Mouse (Mus musculus) left cerebral cortex, postnatal 25 days (tissue): ENCODE results near the gene Gm10600. TPM values are rescaled to one million over a fixed set of nuclear protein-coding genes. Genes with fewer than 3 reads are reported as not detected.
"Not testable (repeated sequence)": the region's sequence is repeated elsewhere in the genome, so short reads cannot be mapped to it uniquely, and the experiment has no call there.

Source experiments
- DNase-seq, 2 experiments: peaks; one replicate each; pipeline ENCODE4 v3.0.0; 2022; ENCODE audit warnings: low spot score in 2 of 2, mixed read lengths in 1 of 2
- intact Hi-C: fragments of 180-260 bp; cut with DNase I; formaldehyde crosslinking; loops from one replicate; pipeline ENCODE4 v1.15.1; 2025
- total RNA-seq, 2 experiments: library from RNA; stranded (reverse); gene quantifications; 2 replicates each; pipeline ENCODE4 v1.2.3; 2021

Gene Gm10600
- 10 to 100 TPM in 1 of 2 experiments, 1 to 10 TPM in 1; 7.7 to 10.5 TPM for total RNA-seq

- DNase-seq, intact Hi-C loops: not testable (repeated sequence)
Measured at GRCm38 (mm10) chr4:42240339-42240738, at the start of gene Gm10600. Gene Gm10600 (plus strand): TSS chr4:42240639.

DNA sequence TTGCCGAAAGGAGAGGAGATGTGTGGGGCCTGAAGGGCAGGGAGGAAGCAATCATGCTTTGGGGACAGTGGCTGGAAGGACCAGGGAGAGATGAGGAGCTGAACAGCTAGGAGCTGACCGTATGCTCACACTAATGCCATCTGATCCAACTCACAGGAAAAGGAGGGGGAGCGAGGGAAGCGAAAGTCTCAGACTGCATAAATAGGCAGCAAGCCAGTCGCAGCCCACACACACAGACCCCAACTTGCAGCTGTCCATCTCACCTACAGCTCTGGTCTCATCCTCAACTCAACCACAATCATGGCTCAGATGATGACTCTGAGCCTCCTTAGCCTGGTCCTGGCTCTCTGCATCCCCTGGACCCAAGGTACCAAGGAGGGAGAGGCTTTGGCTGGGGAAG, 15.0 kb downstream of the Gm10600 start, which contains the start of gene Ccl21b:
Ccl21b (plus strand) TSS at position 301 of the 400 bp plus-strand sequence.
- intact Hi-C loops, DNase-seq: not testable (repeated sequence)

Other genes with a start within 250 kb of the Gm10600 start
- gene Gm21093, start 205.9 kb upstream of the Gm10600 start, total RNA-seq: 1 to 10 TPM; 6.1 to 6.4 TPM
- not detected for gene Gm3893, start 149.4 kb upstream of the Gm10600 start, total RNA-seq
- gene Gm13304, start 125.8 kb upstream of the Gm10600 start, total RNA-seq: 10 to 100 TPM; 22.3 to 26.4 TPM
- 10 to 100 TPM; 34.1 to 60.6 TPM for gene Gm13306, start 87.2 kb upstream of the Gm10600 start, total RNA-seq
- 1 to 10 TPM in 1 of 2 experiments, not detected in 1; 1.5 TPM for gene Gm13305, start 72.0 kb upstream of the Gm10600 start, total RNA-seq
- gene Ccl21b, start 15.1 kb downstream of the Gm10600 start, total RNA-seq: not detected
- not detected for gene Gm21953, start 53.6 kb downstream of the Gm10600 start, total RNA-seq
- not detected for gene Fam205a3, start 77.7 kb downstream of the Gm10600 start, total RNA-seq
- gene Gm21586, start 198.7 kb downstream of the Gm10600 start, total RNA-seq: not detected
- 1 to 10 TPM; 7.2 to 7.8 TPM for gene Gm2163, start 226.1 kb downstream of the Gm10600 start, total RNA-seq